Mouse (Mus musculus) olfactory bulb, adult 2 months (tissue): Measurements from ENCODE around the gene Tcf7l1.

Experiments used
- CTCF ChIP-seq: fragments of 200-500 bp; IDR thresholded peaks from 2 replicates; pipeline ENCODE4 v1.5.1; 2012; ENCODE audit warnings: low read depth, mild to moderate bottlenecking, low read length, moderate library complexity; ENCODE audit not compliant: insufficient read depth
- POLR2A ChIP-seq: fragments of 200-500 bp; IDR thresholded peaks from 2 replicates; pipeline ENCODE4 v1.6.1; 2012; ENCODE audit warnings: mild to moderate bottlenecking, low read depth, low read length, moderate library complexity; ENCODE audit not compliant: insufficient read depth

DNA sequence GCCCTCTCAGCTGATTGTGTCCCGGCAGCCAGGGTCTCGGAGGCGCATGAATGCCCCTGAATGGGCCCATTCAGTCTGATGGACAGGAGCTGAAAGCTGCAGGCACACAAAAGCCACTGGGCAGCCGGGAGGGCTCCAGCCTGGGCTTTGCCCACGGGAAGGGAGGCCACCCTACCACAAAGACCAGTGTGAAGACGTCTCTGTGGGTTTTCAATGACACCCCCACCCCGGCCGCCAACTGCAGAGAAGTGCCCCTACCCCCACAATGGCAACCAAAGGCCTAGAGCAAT, 58.5 kb downstream of the Tcf7l1 start:
- TF ChIP-seq CTCF (no peak), POLR2A (no peak)
